Mouse (Mus musculus) cerebellum, adult (tissue): ENCODE results near the gene Ndufs5.

ENCODE experiments used
- ATAC-seq: cut with Nextera tagmentation; 2 replicates; pipeline ENCODE4 v1.9.2; 2017; ENCODE audit warnings: mild to moderate bottlenecking, moderate library complexity, mixed read lengths; ENCODE audit not compliant: insufficient number of reproducible peaks, low FRiP score, low TSS enrichment

Ndufs5 gene

GRCm38 (mm10) chr4:123662914-123663687 lies 54.9 kb downstream of the Ndufs5 start:
- ATAC-seq = no peak
